Comparison of ENCODE assay signal across 9 mouse cellular contexts in genomic region chr8:71601939-71602665, GRCm38 (mm10). TPM values are rescaled to one million over a fixed set of nuclear protein-coding genes. Genes with fewer than 3 reads are reported as not detected.
DNase-seq lines count a peak whose midpoint lies in the region; ATAC-seq lines count a peak whose summit lies in the region.
"Had no signal": no experiment of that assay in that cellular context is flagged by ENCODE, and none has a peak within 500 bp of the region (broad histone marks: within the 10 kb centered on the region; RNA-seq: fewer than 3 reads in every experiment).

No protein-coding gene starts in this region.

- no peaks in the 10 kb centered on the region for H3K36me3 ChIP-seq in heart, embryonic 13.5 days
- H3K36me3 ChIP-seq in hindbrain, embryonic 11.5 days (ENCODE audit: control insufficient read depth, insufficient read depth, low read length) = no peaks in the 10 kb centered on the region
- peaks cover 15% of the 10 kb centered on the region for H3K36me3 ChIP-seq in midbrain, embryonic 10.5 days

- ATAC-seq in heart, embryonic 13.5 days (ENCODE audit: extremely low read depth, insufficient number of reproducible peaks, low FRiP score, low TSS enrichment) = peak; percentile 6; the same call in 1 of the 2 replicates
- 0 out of 2 replicates have a peak, but pooled peaks have one; percentile 9 for ATAC-seq in hindbrain, embryonic 11.5 days (ENCODE audit: low FRiP score)

- peak overlapping the region; percentile 69 for H3K9ac ChIP-seq in heart, embryonic 13.5 days
- peak overlapping the region; percentile 40 for H3K9ac ChIP-seq in hindbrain, embryonic 11.5 days (ENCODE audit: low read depth, low read length)

- no peaks in the 10 kb centered on the region for H3K9me3 ChIP-seq in heart, embryonic 13.5 days
- H3K9me3 ChIP-seq in hindbrain, embryonic 11.5 days (ENCODE audit: control insufficient read depth, low read length) = no peaks in the 10 kb centered on the region
- no peaks in the 10 kb centered on the region for H3K9me3 ChIP-seq in midbrain, embryonic 10.5 days (replicated peaks)
- H3K9me3 ChIP-seq: G1E had no signal

- peak overlapping the region; percentile 47 for H3K4me3 ChIP-seq in heart, embryonic 13.5 days
- H3K4me3 ChIP-seq in hindbrain, embryonic 11.5 days (ENCODE audit: low read depth, low read length) = peak overlapping the region; percentile 24
- H3K4me3 ChIP-seq in midbrain, embryonic 10.5 days = peak overlapping the region; percentile 48

- H3K4me1 ChIP-seq in heart, embryonic 13.5 days = peaks cover 21% of the 10 kb centered on the region
- H3K4me1 ChIP-seq in hindbrain, embryonic 11.5 days (replicated peaks; ENCODE audit: control insufficient read depth, insufficient read depth, low read length) = peaks cover 5% of the 10 kb centered on the region; the same call in 1 of the 2 replicates
- H3K4me1 ChIP-seq in midbrain, embryonic 10.5 days = peaks cover 18% of the 10 kb centered on the region

- peak overlapping the region; percentile 74 for H3K4me2 ChIP-seq in heart, embryonic 13.5 days
- H3K4me2 ChIP-seq in hindbrain, embryonic 11.5 days (replicated peaks; ENCODE audit: low read depth, low read length) = peak overlapping the region; percentile 47

- DNase-seq in heart, postnatal 10 days = no peak
- peak; percentile 60 for DNase-seq in ZHBTc4 (ENCODE audit: low read depth, low spot score)
- peak; percentile 48 for DNase-seq in hindbrain, embryonic 11.5 days (ENCODE audit: low spot score)
- peak; percentile 36 for DNase-seq in midbrain, embryonic 10.5 days (ENCODE audit: low spot score)
- DNase-seq in thymus, postnatal 4 days = peak; percentile 76
- DNase-seq in left cerebral cortex, postnatal 36 days (ENCODE audit: low spot score in 2 of 2) = no peak
- DNase-seq in adrenal gland, postnatal 36 days = no peak

- intact Hi-C loops in heart, postnatal 10 days (cut with DNase I) = no loop called here
- intact Hi-C loops in left cerebral cortex, postnatal 36 days (cut with DNase I) = no loop called here

- 4% methylated on average over 64 of the region's 65 CpGs for WGBS in heart, embryonic 13.5 days
- 3% methylated on average over 48 of the region's 65 CpGs for WGBS in hindbrain, embryonic 11.5 days
- WGBS in midbrain, embryonic 10.5 days = 2% methylated on average over 65 of the region's 65 CpGs

- H3K27ac ChIP-seq in heart, embryonic 13.5 days (replicated peaks) = no peak overlapping the region
- no peak overlapping the region for H3K27ac ChIP-seq in hindbrain, embryonic 11.5 days (ENCODE audit: low read depth, low read length)
- H3K27ac ChIP-seq in midbrain, embryonic 10.5 days (replicated peaks) = no peak overlapping the region

- H3K27me3 ChIP-seq in heart, embryonic 13.5 days (replicated peaks) = peaks cover 63% of the 10 kb centered on the region
- H3K27me3 ChIP-seq in hindbrain, embryonic 11.5 days (ENCODE audit: control insufficient read depth, insufficient read depth, low read length) = peaks cover 34% of the 10 kb centered on the region
- H3K27me3 ChIP-seq in midbrain, embryonic 10.5 days (ENCODE audit: low read depth, poor library complexity, severe bottlenecking) = peaks cover 71% of the 10 kb centered on the region

RNA-seq across cellular contexts. Expression of gene Fam129c, which starts 4.7 kb away (rescaled TPM):
- polyA plus RNA-seq in heart, embryonic 13.5 days (2015; fragmentation: Nextera tagmentation; extraction: Ambion mirVana) = 1.2 and 1.8 TPM in 2 replicates
- total RNA-seq in heart, postnatal 10 days (2021) = 1 to 10 TPM in 1 of 2 experiments, under 1 TPM in 1; 0.81 to 1.3 TPM
- 3.3 and 3.6 TPM in 2 replicates for polyA plus RNA-seq in hindbrain, embryonic 11.5 days (2014; fragmentation: Nextera tagmentation; extraction: Ambion mirVana)
- 4.5 and 5.4 TPM in 2 replicates for polyA plus RNA-seq in midbrain, embryonic 10.5 days (2016; fragmentation: Nextera tagmentation; extraction: Ambion mirVana)
- total RNA-seq in left cerebral cortex, postnatal 36 days (2021) = 1 to 10 TPM; 3.9 to 4.0 TPM
- total RNA-seq in adrenal gland, postnatal 36 days (2021) = 1 to 10 TPM; 1.8 to 3.7 TPM

RNA-seq across cellular contexts. Expression of gene Colgalt1, which starts 8.7 kb away (rescaled TPM):
- polyA plus RNA-seq in heart, embryonic 13.5 days (2015; fragmentation: Nextera tagmentation; extraction: Ambion mirVana) = 54.8 and 58.3 TPM in 2 replicates
- total RNA-seq in heart, postnatal 10 days (2021) = 10 to 100 TPM; 46.3 to 54.9 TPM
- 41.3 and 42.5 TPM in 2 replicates for polyA plus RNA-seq in hindbrain, embryonic 11.5 days (2014; fragmentation: Nextera tagmentation; extraction: Ambion mirVana)
- polyA plus RNA-seq in midbrain, embryonic 10.5 days (2016; fragmentation: Nextera tagmentation; extraction: Ambion mirVana) = 51.2 and 52.8 TPM in 2 replicates
- total RNA-seq in left cerebral cortex, postnatal 36 days (2021) = 10 to 100 TPM; 48.5 to 52.2 TPM
- total RNA-seq in adrenal gland, postnatal 36 days (2021) = 10 to 100 TPM; 57.4 to 61.8 TPM

RNA-seq across cellular contexts. Expression of gene Pgls, which starts 10.1 kb away (rescaled TPM):
- 169 and 172 TPM in 2 replicates for polyA plus RNA-seq in heart, embryonic 13.5 days (2015; fragmentation: Nextera tagmentation; extraction: Ambion mirVana)
- 10 to 100 TPM; 78.8 to 87.3 TPM for total RNA-seq in heart, postnatal 10 days (2021)
- 228 TPM in 2 replicates for polyA plus RNA-seq in hindbrain, embryonic 11.5 days (2014; fragmentation: Nextera tagmentation; extraction: Ambion mirVana)
- polyA plus RNA-seq in midbrain, embryonic 10.5 days (2016; fragmentation: Nextera tagmentation; extraction: Ambion mirVana) = 248 and 261 TPM in 2 replicates
- total RNA-seq in left cerebral cortex, postnatal 36 days (2021) = 10 to 100 TPM; 31.1 to 41.6 TPM
- total RNA-seq in adrenal gland, postnatal 36 days (2021) = 100 to 1,000 TPM; 137 to 165 TPM

RNA-seq across cellular contexts. Expression of gene Slc27a1, which starts 33.4 kb away (rescaled TPM):
- 18.2 and 18.3 TPM in 2 replicates for polyA plus RNA-seq in heart, embryonic 13.5 days (2015; fragmentation: Nextera tagmentation; extraction: Ambion mirVana)
- total RNA-seq in heart, postnatal 10 days (2021) = 100 to 1,000 TPM; 118 to 120 TPM
- 13.7 and 18.2 TPM in 2 replicates for polyA plus RNA-seq in hindbrain, embryonic 11.5 days (2014; fragmentation: Nextera tagmentation; extraction: Ambion mirVana)
- 21.5 and 27.0 TPM in 2 replicates for polyA plus RNA-seq in midbrain, embryonic 10.5 days (2016; fragmentation: Nextera tagmentation; extraction: Ambion mirVana)
- 100 to 1,000 TPM in 1 of 2 experiments, 10 to 100 TPM in 1; 94.7 to 109 TPM for total RNA-seq in left cerebral cortex, postnatal 36 days (2021)
- 100 to 1,000 TPM; 177 to 245 TPM for total RNA-seq in adrenal gland, postnatal 36 days (2021)
- polyA plus RNA-seq: G1E had no signal

RNA-seq across cellular contexts. Expression of gene Nxnl1, which starts 35.7 kb away (rescaled TPM):
- not detected in 2 replicates for polyA plus RNA-seq in heart, embryonic 13.5 days (2015; fragmentation: Nextera tagmentation; extraction: Ambion mirVana)
- total RNA-seq in heart, postnatal 10 days (2021) = under 1 TPM in 1 of 2 experiments, not detected in 1; 0.12 TPM
- not detected in 2 replicates for polyA plus RNA-seq in hindbrain, embryonic 11.5 days (2014; fragmentation: Nextera tagmentation; extraction: Ambion mirVana)
- polyA plus RNA-seq in midbrain, embryonic 10.5 days (2016; fragmentation: Nextera tagmentation; extraction: Ambion mirVana) = not detected in 2 replicates
- total RNA-seq in left cerebral cortex, postnatal 36 days (2021) = under 1 TPM; 0.18 to 0.22 TPM
- 1 to 10 TPM in 1 of 2 experiments, under 1 TPM in 1; 0.73 to 1.7 TPM for total RNA-seq in adrenal gland, postnatal 36 days (2021)
- total RNA-seq: G1E had no signal
- polyA plus RNA-seq: G1E had no signal

Comparison
In these comparisons a context has a peak if more than half of its experiments do, and no peak if none do; other contexts are left out.
1. DNase-seq: peak in ZHBTc4 (single experiment), hindbrain, embryonic 11.5 days (single experiment), midbrain, embryonic 10.5 days (single experiment) and thymus, postnatal 4 days (single experiment); none in heart, postnatal 10 days (0 of 2), left cerebral cortex, postnatal 36 days (0 of 2) and adrenal gland, postnatal 36 days (0 of 2).
2. Peak in every context shown above with its lines, with median percentiles within 50 percentile points of each other: H3K4me3 ChIP-seq.